Mouse (Mus musculus): Measurements from ENCODE around the gene Zfp932. TPM values are rescaled to one million over a fixed set of nuclear protein-coding genes. Genes with fewer than 3 reads are reported as not detected.
A peak's percentile ranks its signal among the peaks of the same experiment; 100 is the strongest.
"Not testable (repeated sequence)": the region's sequence is repeated elsewhere in the genome, so short reads cannot be mapped to it uniquely, and the experiment has no call there.

Zfp932 gene
- total RNA-seq (2021) (10 to 100 TPM; 19.6 to 20.2 TPM), polyA plus RNA-seq (2012; rRNA removed) (0.94 and 1.0 TPM in 2 replicates)
- long read RNA-seq, partial matches to known transcripts, result 1 of 6 reads
- long read RNA-seq, other reads (novel, unspliced or antisense), result 1 of 6 reads

DNA sequence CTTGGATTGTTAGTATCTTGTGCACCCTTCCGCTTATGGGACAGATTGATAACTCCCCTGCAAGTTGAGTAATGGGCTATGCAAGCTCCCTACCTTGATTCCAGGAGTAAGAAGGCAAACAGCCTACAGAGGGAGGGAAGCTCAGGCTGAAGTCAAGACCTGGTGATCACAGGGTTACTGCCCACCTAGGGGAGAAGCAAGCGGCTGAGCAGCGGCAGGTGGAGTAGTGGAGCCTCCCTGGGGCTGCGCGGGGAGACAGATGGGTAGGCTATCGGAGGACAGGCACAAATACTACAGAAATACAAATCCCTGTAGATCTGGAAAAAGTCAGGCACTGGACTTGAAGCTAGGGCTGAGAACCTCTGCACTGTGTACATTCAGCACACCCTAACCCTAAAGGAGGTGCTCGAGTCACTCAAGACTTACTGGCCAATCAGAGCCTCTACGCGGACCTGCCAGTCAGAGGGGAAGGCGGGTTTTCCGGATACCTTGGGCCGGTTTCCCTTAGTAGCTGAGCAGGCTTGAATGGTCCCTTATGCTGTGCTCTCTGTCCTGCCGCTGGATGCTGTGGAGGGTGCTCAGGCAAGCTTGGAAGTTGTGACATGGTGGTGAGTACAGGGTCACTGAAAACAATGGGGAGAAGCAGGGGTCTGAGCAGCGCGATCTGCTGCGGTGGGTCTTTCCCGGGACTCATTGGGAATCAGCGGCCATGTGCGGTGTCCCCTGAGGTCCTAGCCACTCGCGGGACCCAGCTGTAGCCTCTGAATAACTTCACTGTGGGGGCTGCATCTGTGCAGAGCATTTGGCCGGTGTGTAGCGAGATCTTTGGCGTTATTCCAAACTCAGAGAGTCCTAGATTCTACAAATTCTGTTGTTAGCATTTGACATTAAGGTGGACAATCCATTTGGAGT, at the start of gene Zfp932:
Gene Zfp932 (plus strand): TSS at position 496 of the 912 bp plus-strand sequence.
- peak; percentile 92 for DNase-seq

DNA sequence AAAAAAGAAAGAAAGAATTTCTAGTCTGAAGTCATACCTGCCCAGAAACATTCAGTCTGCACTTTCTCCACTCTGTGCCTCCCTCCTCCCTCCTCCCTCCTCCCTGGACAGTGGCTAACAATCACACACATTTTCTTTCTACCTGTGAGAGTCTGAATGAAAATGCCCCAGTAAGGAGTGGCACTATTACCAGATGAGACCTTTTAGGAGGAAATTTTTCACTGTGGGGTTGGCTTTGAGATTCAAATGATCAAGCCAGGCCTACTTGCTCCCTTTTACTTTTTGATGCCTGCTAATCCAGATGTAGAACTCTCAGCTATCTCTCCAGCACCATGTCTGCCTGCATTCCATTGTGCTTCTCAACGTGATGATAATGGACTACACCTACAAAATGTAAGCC, 46.0 kb upstream of the Zfp932 start:
- no peak for DNase-seq

DNA sequence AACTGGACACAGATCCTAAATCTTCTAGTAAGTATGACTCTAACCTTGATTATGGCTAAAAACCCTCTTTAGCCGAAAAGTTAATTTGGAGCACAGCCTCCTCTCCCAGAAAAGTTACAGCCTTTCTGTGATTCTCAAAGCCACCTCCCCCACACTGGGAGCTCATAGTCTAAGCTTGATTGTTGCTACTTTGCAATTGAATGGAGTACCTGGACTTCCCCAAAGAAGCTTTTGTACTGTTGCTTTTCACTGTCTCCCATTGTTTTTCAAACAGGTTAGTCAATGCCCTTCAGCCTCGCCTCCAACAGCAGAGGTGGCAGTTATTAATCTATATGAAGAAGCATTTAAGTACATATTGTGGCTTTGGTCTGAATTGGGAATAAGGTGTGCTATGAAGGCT, 15.6 kb upstream of the Zfp932 start:
- DNase-seq, result not testable (repeated sequence)

DNA sequence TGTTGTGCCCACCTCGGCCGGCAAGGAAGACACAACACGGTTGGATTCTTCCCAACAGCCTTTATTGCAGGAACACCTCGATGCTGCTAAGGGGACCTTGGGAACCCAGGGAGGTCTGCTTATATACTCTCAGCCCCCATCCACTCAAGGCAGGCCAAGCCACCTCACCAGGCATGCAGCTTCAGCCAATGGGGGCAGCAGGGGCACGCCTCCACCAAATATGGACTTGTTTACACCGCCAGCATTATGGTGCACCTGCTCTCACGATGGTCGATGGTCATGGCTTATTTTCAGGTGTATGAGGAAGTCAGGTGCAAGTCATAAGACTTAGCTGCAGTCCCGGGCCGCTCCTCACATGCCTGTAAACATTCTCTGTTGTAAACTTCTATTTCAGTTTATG, 860 bp upstream of the Zfp932 start:
- not testable (repeated sequence) for DNase-seq

DNA sequence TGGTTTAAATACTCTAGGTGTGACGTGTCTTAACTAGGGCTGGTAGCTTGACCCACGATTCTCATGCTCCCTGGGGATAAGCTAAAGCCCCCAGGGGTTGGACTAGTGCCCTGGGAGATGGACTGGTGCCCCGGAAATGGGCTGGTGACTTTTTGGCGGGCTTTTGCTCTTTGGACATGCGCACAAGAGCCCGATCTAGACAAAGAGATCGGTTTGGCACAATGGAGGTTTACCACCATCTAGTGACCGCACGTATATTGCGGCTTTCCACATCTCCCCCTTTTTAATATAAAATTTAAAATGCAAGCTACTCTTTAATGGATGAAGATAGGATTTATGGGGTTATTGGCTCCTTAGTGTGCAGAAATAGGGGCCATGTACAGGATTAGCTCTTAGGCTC, 19.5 kb downstream of the Zfp932 start:
- DNase-seq, result not testable (repeated sequence)

DNA sequence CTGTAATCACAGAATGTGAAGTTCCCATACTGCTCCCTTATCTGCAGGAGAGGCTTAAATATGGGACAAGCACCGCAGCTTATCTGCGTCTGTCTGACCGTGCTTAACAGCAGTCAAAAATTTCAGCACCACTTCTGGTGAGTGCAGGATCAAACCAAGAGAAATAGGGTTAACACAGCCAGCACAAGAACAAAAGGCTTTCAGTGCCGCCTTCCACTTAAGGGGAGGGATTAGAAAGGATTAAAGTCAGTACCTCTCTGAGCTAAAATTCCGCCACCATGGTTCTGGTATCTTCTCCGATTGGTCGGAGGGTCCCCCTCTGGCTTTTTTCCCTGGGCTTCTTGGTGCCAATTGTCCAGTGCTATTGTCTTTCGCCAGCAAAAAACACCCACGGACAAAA, 27.0 kb downstream of the Zfp932 start:
- DNase-seq, result no peak

DNA sequence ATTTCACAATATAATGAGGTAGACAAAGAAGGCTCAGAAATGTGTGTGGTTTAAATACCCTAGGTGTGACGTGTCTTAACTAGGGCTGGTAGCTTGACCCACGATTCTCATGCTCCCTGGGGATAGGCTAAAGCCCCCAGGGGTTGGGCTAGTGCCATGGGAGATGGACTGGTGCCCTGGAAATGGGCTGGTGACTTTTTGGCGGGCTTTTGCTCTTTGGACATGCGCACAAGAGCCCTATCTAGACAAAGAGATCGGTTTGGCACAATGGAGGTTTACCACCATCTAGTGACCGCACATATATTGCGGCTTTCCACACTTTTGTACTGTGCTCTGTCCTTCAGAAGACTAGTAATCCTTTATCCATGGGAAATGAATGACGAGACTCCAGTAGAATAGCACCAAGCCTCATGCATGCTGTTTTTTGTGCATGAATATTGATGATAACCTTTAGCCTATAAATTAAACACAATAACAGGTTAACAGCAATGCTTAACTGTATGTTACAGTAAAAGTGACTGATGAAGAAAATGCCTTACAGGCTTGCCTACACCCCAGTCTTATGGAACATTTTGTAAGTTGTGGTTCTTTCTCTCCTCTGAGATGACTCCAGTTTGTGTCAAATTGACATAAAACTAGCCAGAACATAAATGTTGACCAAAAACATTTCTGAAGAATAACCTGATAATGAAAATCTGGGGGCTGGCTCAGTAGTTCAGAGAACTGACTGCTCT, 27.5 kb downstream of the Zfp932 start:
- peak; percentile 42 for DNase-seq

DNA sequence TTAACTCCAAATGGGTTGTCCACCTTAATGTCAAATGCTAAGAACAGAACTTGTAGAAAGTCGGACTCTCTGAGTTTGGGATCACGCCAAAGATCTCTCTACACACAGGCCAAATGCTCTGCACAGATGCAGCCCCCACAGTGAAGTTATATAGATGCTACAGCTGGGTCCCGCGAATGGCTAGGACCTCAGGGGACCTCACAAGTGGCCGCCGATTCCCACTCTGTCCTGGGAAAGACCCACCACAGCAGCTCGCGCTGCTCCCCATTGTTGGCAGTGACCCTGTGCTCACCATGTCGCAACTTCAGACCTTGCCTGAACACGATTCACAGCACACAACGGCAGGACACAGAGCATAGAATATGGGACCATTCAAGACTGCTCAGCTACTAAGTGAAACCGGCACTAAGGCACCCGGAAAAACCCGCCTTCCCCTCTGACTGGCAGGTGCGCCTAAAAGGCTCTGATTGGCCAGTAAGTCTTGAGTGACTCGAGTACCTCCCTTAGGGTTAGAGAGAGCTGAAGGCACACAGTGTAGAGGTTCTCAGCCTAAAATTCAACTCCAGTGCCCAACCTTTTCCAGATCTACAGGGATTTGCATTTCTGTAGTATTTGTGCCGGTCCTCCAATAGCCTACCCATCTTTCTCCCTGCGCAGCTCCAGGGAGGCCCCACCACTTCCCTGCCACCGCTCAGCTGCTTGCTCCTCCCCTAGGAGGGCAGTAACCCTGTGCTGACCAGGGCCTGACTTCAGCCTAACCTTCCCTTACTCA, 61.5 kb downstream of the Zfp932 start:
- peak; percentile 93 for DNase-seq

Other genes with a start within 250 kb of the Zfp932 start
- 1 to 10 TPM; 5.9 to 7.9 TPM for gene 4930522L14Rik, start 244.6 kb upstream of the Zfp932 start, total RNA-seq (2021)
- gene 4930522L14Rik, start 244.6 kb upstream of the Zfp932 start, polyA plus RNA-seq (2012; rRNA removed), result 0.50 and 0.92 TPM in 2 replicates
- gene Gm15446, start 73.1 kb upstream of the Zfp932 start, total RNA-seq (2021), result 10 to 100 TPM in 1 of 2 experiments, 1 to 10 TPM in 1; 8.7 to 12.2 TPM
- 0.47 and 0.68 TPM in 2 replicates for gene Gm15446, start 73.1 kb upstream of the Zfp932 start, polyA plus RNA-seq (2012; rRNA removed)
- 1 to 10 TPM; 4.8 to 9.2 TPM for gene Gm17655, start 76.0 kb downstream of the Zfp932 start, total RNA-seq (2021)
- gene Gm17655, start 76.0 kb downstream of the Zfp932 start, polyA plus RNA-seq (2012; rRNA removed), result not detected in 2 replicates
- gene Gm35315, start 97.9 kb downstream of the Zfp932 start, total RNA-seq (2021), result under 1 TPM; 0.14 to 0.66 TPM
- gene Gm35315, start 97.9 kb downstream of the Zfp932 start, polyA plus RNA-seq (2012; rRNA removed), result not detected in 2 replicates
- gene Plcxd1, start 103.4 kb downstream of the Zfp932 start, total RNA-seq (2021), result under 1 TPM; 0.09 to 0.10 TPM
- gene Plcxd1, start 103.4 kb downstream of the Zfp932 start, polyA plus RNA-seq (2012; rRNA removed), result 0.02 and 0.19 TPM in 2 replicates
- gene Gtpbp6, start 111.7 kb downstream of the Zfp932 start, total RNA-seq (2021), result 10 to 100 TPM; 57.4 to 61.6 TPM
- 115 and 125 TPM in 2 replicates for gene Gtpbp6, start 111.7 kb downstream of the Zfp932 start, polyA plus RNA-seq (2012; rRNA removed)
- gene Zfp605, start 113.6 kb downstream of the Zfp932 start, total RNA-seq (2021), result 1 to 10 TPM; 5.7 to 6.5 TPM
- gene Zfp605, start 113.6 kb downstream of the Zfp932 start, polyA plus RNA-seq (2012; rRNA removed), result 0.04 TPM in 2 replicates
- gene Chfr, start 139.3 kb downstream of the Zfp932 start, total RNA-seq (2021), result 10 to 100 TPM; 21.5 to 30.0 TPM
- gene Chfr, start 139.3 kb downstream of the Zfp932 start, polyA plus RNA-seq (2012; rRNA removed), result 55.5 and 55.8 TPM in 2 replicates
- gene Golga3, start 180.2 kb downstream of the Zfp932 start, total RNA-seq (2021), result 10 to 100 TPM; 34.4 to 37.0 TPM
- 4.5 and 6.1 TPM in 2 replicates for gene Golga3, start 180.2 kb downstream of the Zfp932 start, polyA plus RNA-seq (2012; rRNA removed)
- 10 to 100 TPM; 39.3 to 46.5 TPM for gene Ankle2, start 234.5 kb downstream of the Zfp932 start, total RNA-seq (2021)
- 7.5 and 8.7 TPM in 2 replicates for gene Ankle2, start 234.5 kb downstream of the Zfp932 start, polyA plus RNA-seq (2012; rRNA removed)

Data from adrenal gland, adult 2 months (tissue).